Mouse (Mus musculus): ENCODE results near the gene Ackr2. TPM values are rescaled to one million over a fixed set of nuclear protein-coding genes. Genes with fewer than 3 reads are reported as not detected.

Gene Ackr2
- polyA plus RNA-seq, 1 experiment from 2014 or later: not detected

DNA sequence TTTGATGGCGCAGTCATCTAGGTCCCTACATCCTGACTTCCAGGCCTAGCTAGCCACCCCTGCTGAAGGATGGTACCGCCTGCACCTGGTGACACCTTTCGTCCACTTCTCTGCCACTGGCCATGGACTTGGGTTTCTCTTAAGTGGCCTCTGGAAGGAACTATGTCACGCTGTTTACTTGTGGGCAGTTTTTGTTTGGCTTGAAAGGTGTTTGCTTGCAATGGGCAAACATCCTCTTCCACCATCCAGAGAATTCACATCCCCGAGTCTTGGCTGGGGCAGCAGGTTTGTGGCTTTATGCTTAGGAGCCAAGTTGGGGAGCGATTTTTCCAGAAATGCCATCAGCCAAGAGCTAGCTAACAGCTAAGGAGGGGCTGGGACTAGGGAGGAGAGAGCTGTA lies 54.4 kb downstream of the Ackr2 start:
- DNase-seq (ENCODE audit: low read depth, low spot score) (no peak), ATAC-seq (no peak)
- CTCF ChIA-PET: interaction anchor here (2.1 kb wide), 1 partner anchor 24 kb away, joined by 9 read pairs; no protein-coding TSS in a partner anchor
- POLR2A ChIA-PET: no interaction called here
- TF ChIP-seq CTCF (IDR thresholded peaks at IDR 0.05): no peak
- H3K27me3 ChIP-seq: no peaks in the 10 kb centered on the region
- in situ Hi-C loops (cut with MboI; ENCODE audit: low pct_unique_long_range_greater_than_20kb): no loop called here

DNA sequence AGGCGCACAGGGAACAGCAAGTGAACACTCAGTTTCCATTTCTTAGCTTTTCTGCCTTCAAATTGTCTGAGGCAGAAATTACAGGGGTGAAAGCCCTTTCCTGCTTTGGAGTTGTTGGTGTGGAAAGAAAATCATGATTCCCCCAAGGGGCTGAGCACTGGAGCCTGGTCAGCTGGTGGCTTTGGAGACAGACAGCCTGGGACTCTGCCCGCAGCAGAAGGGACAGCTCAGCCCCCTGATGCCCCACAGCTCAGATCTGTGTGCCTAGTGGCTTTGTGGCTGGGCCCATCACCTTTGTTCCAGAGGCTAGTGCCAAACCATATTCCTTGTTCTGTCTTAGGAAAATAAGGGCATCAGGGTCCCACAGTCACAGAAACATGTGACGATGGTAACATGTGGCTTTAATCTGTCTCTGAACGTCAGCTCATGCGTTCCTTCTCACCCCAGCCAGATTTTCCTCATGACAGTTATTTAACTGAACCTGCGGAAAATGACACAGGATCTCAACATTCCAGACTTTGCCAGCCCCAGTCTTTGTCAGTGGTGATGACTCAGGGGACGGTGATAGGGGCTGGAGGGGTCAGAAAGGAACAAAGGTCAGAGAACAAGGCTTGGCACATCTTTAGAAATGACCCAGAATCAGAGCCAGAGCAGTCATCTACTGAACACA lies 61.9 kb downstream of the Ackr2 start:
- DNase-seq (ENCODE audit: low read depth, low spot score): no peak
- ATAC-seq: no peak
- in situ Hi-C loops (cut with MboI; ENCODE audit: low pct_unique_long_range_greater_than_20kb): no loop called here

More for the DNA sequence above, 61.9 kb downstream of the Ackr2 start:
- no peaks in the 10 kb centered on the region for H3K27me3 ChIP-seq
- ChIA-PET CTCF (no interaction called here), POLR2A (no interaction called here)
- TF ChIP-seq CTCF (IDR thresholded peaks at IDR 0.05): no peak

Other genes with a start within 250 kb of the Ackr2 start
- gene Sec22c, start 192.9 kb upstream of the Ackr2 start, polyA plus RNA-seq (2021): 12.7 TPM
- 63.8 TPM for gene Ss18l2, start 188.0 kb upstream of the Ackr2 start, polyA plus RNA-seq (2021)
- gene Nktr, start 179.2 kb upstream of the Ackr2 start, polyA plus RNA-seq (2021): 54.5 TPM
- 64.7 TPM for gene Zfp651, start 139.0 kb upstream of the Ackr2 start, polyA plus RNA-seq (2021)
- gene Klhl40, start 120.7 kb upstream of the Ackr2 start, polyA plus RNA-seq (2021): not detected
- gene Hhatl, start 105.8 kb upstream of the Ackr2 start, polyA plus RNA-seq (2021): not detected
- 0.03 TPM for gene Ccdc13, start 58.9 kb upstream of the Ackr2 start, polyA plus RNA-seq (2021)
- 108 TPM for gene Higd1a, start 40.0 kb upstream of the Ackr2 start, polyA plus RNA-seq (2021)
- gene Cyp8b1, start 17.9 kb downstream of the Ackr2 start, polyA plus RNA-seq (2021): not detected
- gene Fam198a, start 52.6 kb downstream of the Ackr2 start, polyA plus RNA-seq (2021): 0.23 TPM
- 20.8 TPM for gene Pomgnt2, start 98.8 kb downstream of the Ackr2 start, polyA plus RNA-seq (2021)
- 28.1 TPM for gene Snrk, start 218.9 kb downstream of the Ackr2 start, polyA plus RNA-seq (2021)